Mouse (Mus musculus) cerebellum, adult 9-10 months (tissue): ENCODE measurements around the gene Bcorl1.

Experiments
- DNase-seq: peaks from one replicate; pipeline ENCODE4 v3.0.0; 2022

Gene Bcorl1

GRCm38 (mm10) chrX:48341141-48341540, at the start of gene Bcorl1:
Gene Bcorl1, plus strand, starts transcription at chrX:48341358.
- no peak for DNase-seq

GRCm38 (mm10) chrX:48291413-48291812, 49.7 kb upstream of the Bcorl1 start:
- DNase-seq: no peak

GRCm38 (mm10) chrX:48305356-48305755, 35.8 kb upstream of the Bcorl1 start:
- no peak for DNase-seq

GRCm38 (mm10) chrX:48310706-48311517, 30.2 kb upstream of the Bcorl1 start:
- DNase-seq: no peak

- DNase-seq: no peak
These were observed 29.4 kb upstream of the Bcorl1 start for GRCm38 (mm10) chrX:48311727-48312126.

- DNase-seq: peak; percentile 77
These were observed 26.6 kb upstream of the Bcorl1 start for GRCm38 (mm10) chrX:48314530-48315079.

- DNase-seq: no peak
These were observed 23.7 kb upstream of the Bcorl1 start for GRCm38 (mm10) chrX:48317444-48317843.

GRCm38 (mm10) chrX:48318194-48318593, 23.0 kb upstream of the Bcorl1 start:
- DNase-seq: no peak

- DNase-seq: peak; percentile 28
These were observed 613 bp upstream of the Bcorl1 start for GRCm38 (mm10) chrX:48340441-48341049.

GRCm38 (mm10) chrX:48341621-48342161, 533 bp downstream of the Bcorl1 start:
- no peak for DNase-seq

- DNase-seq: peak; percentile 43
These were observed 1.6 kb downstream of the Bcorl1 start for GRCm38 (mm10) chrX:48342731-48343130.

- DNase-seq: peak; percentile 85
These were observed 2.3 kb downstream of the Bcorl1 start for GRCm38 (mm10) chrX:48343461-48343952.

- DNase-seq: no peak
These were observed 2.9 kb downstream of the Bcorl1 start for GRCm38 (mm10) chrX:48343966-48344642.

- DNase-seq: peak; percentile 43
These were observed 3.7 kb downstream of the Bcorl1 start for GRCm38 (mm10) chrX:48344643-48345384.

GRCm38 (mm10) chrX:48345385-48345932, 4.3 kb downstream of the Bcorl1 start:
- DNase-seq: no peak

GRCm38 (mm10) chrX:48355346-48355745, 14.2 kb downstream of the Bcorl1 start:
- DNase-seq: no peak

GRCm38 (mm10) chrX:48365836-48366577, 24.8 kb downstream of the Bcorl1 start:
- DNase-seq: no peak

GRCm38 (mm10) chrX:48367841-48368240, 26.7 kb downstream of the Bcorl1 start:
- DNase-seq: no peak

GRCm38 (mm10) chrX:48383643-48384042, 42.5 kb downstream of the Bcorl1 start:
- peak; percentile 36 for DNase-seq

GRCm38 (mm10) chrX:48385927-48386326, 44.8 kb downstream of the Bcorl1 start:
- no peak for DNase-seq

GRCm38 (mm10) chrX:48389380-48389779, 48.2 kb downstream of the Bcorl1 start:
- DNase-seq: no peak
